Mouse (Mus musculus): ENCODE results near the gene Pank4. TPM values are rescaled to one million over a fixed set of nuclear protein-coding genes. Genes with fewer than 3 reads are reported as not detected.

Gene Pank4
- polyA plus RNA-seq, 1 experiment from 2014 or later: 30.4 TPM

DNA sequence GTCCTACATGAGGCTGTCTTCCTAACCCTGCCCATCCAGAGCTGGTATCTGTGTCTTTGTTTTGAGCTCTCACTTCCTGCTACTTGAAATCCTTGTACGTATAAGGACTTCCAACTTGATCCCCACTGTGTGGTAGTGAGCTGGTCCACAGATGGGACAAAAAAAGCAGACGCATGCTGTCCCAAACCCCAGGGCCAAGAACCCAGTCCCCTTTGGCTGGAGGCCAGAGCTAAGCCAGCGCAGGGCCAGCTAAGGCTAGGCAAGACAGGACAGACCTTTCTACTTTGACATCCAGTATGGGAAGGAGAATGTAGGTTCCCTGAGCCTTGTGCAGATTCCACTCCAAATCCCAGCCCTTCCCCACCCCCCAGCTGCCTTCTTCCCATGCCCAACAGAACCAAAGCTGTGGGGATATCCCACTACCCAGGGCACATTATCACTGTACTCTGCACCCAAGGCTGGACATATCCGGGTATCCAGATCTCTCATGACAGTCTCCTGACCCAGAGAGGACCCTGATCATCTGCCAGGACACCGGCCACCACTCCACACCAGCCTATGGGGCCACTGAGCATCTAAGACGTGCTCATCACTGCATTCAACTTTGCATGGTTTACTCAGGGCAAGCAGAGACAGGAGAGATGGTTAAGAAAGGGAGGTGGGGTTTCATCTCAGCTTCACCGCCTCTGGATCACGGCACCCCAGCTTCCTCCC lies 47.5 kb downstream of the Pank4 start:
- Histone ChIP-seq H3K36me3 (ENCODE audit: insufficient read depth, low read length) (no peaks in the 10 kb centered on the region), H3K27ac (no peak overlapping the region), H3K4me3 (replicated peaks; ENCODE audit: low read depth, low read length) (no peak overlapping the region), H3K27me3 (ENCODE audit: insufficient read depth, low read length) (no peaks in the 10 kb centered on the region), H3K4me1 (replicated peaks; ENCODE audit: insufficient read depth, low read length) (no peaks in the 10 kb centered on the region), H3K9ac (ENCODE audit: low read depth, low read length) (no peak overlapping the region), H3K4me2 (ENCODE audit: low read length) (no peak overlapping the region), H3K9me3 (replicated peaks; ENCODE audit: low read length) (no peaks in the 10 kb centered on the region)
- DNase-seq (ENCODE audit: low spot score) (no peak), ATAC-seq (replicated peaks; ENCODE audit: low FRiP score, low read depth) (no peak)
- TF ChIP-seq CTCF (IDR thresholded peaks at IDR 0.05; ENCODE audit: low read depth): no peak
- 76% methylated on average over 8 of the region's 8 CpGs for WGBS

DNA sequence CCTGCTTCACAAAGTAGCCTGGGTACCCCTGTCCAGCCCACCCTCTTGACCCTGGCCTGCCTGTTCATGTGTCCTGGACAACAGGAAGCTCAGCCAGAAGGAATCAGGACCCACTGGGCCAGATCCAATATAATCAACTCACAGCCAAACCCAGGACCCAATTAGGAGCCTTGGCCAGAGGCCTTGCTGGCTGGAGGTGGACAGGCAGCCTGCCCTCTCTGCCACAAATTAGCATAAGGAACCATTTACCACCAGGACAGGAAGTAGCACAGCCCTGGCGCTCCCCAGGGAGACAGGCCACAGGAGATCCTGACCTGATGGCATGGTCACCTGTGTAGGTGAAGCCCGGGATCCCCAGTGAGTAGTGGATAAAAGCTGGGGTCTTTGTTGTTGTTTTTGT lies 48.2 kb downstream of the Pank4 start:
- Histone ChIP-seq H3K9ac (ENCODE audit: low read depth, low read length) (no peak overlapping the region), H3K27ac (no peak overlapping the region), H3K36me3 (ENCODE audit: insufficient read depth, low read length) (no peaks in the 10 kb centered on the region), H3K4me1 (replicated peaks; ENCODE audit: insufficient read depth, low read length) (no peaks in the 10 kb centered on the region), H3K4me3 (replicated peaks; ENCODE audit: low read depth, low read length) (no peak overlapping the region), H3K9me3 (replicated peaks; ENCODE audit: low read length) (no peaks in the 10 kb centered on the region), H3K27me3 (ENCODE audit: insufficient read depth, low read length) (no peaks in the 10 kb centered on the region), H3K4me2 (ENCODE audit: low read length) (no peak overlapping the region)
- ATAC-seq (replicated peaks; ENCODE audit: low FRiP score, low read depth) (no peak), DNase-seq (ENCODE audit: low spot score) (no peak)
- WGBS: 66% methylated on average over 2 of the region's 2 CpGs
- no peak for TF ChIP-seq CTCF (IDR thresholded peaks at IDR 0.05; ENCODE audit: low read depth)

DNA sequence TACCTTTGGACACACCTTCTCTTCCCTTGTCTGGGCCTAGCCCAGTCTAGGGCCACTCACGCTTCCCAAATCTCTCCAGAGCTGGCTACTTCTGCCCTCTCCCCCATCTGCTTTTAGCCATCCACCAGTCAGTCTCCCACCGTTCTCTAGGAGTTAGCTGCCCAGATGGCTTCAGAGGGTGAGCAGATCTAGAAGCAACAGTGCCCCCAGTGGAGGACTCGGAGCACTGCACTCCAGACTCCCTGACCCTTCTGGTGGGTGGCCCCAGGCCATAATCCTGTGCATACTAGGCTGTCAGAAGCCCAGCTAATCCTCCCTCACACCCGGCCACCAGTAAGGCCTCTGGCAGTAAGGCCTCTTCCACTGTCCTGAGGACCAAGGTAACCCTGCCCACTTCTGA lies 48.9 kb downstream of the Pank4 start:
- H3K9me3 ChIP-seq (replicated peaks; ENCODE audit: low read length): no peaks in the 10 kb centered on the region
- no peak overlapping the region for H3K27ac ChIP-seq
- no peak overlapping the region for H3K4me3 ChIP-seq (replicated peaks; ENCODE audit: low read depth, low read length)
- TF ChIP-seq CTCF (IDR thresholded peaks at IDR 0.05; ENCODE audit: low read depth): peak; percentile 80
- H3K4me1 ChIP-seq (replicated peaks; ENCODE audit: insufficient read depth, low read length): no peaks in the 10 kb centered on the region
- DNase-seq (ENCODE audit: low spot score): peak; percentile 84
- ATAC-seq (replicated peaks; ENCODE audit: low FRiP score, low read depth): peak; percentile 19; the same call in 1 of the 2 replicates
- H3K4me2 ChIP-seq (ENCODE audit: low read length): no peak overlapping the region
- no peaks in the 10 kb centered on the region for H3K36me3 ChIP-seq (ENCODE audit: insufficient read depth, low read length)
- 2% methylated on average over 4 of the region's 4 CpGs for WGBS
- H3K9ac ChIP-seq (ENCODE audit: low read depth, low read length): no peak overlapping the region
- no peaks in the 10 kb centered on the region for H3K27me3 ChIP-seq (ENCODE audit: insufficient read depth, low read length)

DNA sequence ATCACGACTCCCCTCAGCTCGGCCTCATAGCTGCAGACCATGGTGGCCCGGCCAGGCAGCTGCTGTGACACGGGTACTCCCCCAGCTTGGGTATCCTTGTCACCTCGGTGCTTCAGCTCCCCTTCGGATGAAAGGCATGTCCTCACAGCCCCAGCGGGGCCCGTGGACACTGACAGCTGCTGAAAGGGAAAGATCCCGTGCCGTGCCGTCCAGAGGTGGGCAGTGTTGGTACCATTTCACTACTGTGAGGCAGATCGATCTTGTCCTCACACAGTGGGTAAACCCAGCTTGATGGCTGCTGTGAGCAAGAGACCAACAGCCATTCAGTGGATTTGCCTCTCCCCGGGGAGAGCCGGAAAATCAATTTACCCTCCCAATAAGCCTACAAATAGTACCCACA lies 50.3 kb downstream of the Pank4 start:
- no peaks in the 10 kb centered on the region for H3K9me3 ChIP-seq (replicated peaks; ENCODE audit: low read length)

DNA sequence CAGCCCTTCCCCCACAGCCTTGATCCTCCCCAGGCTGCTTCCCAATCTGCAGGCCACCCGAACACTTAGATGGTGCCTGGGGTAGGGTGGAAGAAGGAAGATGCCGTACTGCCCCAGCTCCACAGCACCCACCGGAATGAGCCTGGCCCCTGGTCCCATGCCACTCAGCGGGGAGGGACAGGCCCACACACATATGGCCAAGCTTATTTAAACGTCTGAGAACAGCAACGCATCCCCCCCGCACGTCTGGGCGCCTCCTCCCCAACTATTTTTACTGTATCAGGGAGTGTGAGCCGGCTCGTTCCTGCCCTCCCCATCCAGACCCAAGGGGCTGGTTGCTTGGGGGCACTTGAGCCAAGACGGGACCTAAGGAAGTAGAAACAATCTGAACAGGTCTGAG lies 50.9 kb downstream of the Pank4 start:
- TF ChIP-seq CTCF (IDR thresholded peaks at IDR 0.05; ENCODE audit: low read depth): no peak
- no peak for ATAC-seq (replicated peaks; ENCODE audit: low FRiP score, low read depth)
- Histone ChIP-seq H3K27ac (no peak overlapping the region), H3K4me2 (ENCODE audit: low read length) (no peak overlapping the region), H3K9me3 (replicated peaks; ENCODE audit: low read length) (no peaks in the 10 kb centered on the region), H3K4me3 (replicated peaks; ENCODE audit: low read depth, low read length) (no peak overlapping the region), H3K4me1 (replicated peaks; ENCODE audit: insufficient read depth, low read length) (no peaks in the 10 kb centered on the region), H3K36me3 (ENCODE audit: insufficient read depth, low read length) (no peaks in the 10 kb centered on the region), H3K27me3 (ENCODE audit: insufficient read depth, low read length) (no peaks in the 10 kb centered on the region), H3K9ac (ENCODE audit: low read depth, low read length) (no peak overlapping the region)
- no peak for DNase-seq (ENCODE audit: low spot score)
- 49% methylated on average over 12 of the region's 12 CpGs for WGBS

More for the DNA sequence above, 50.3 kb downstream of the Pank4 start:
- WGBS: 41% methylated on average over 14 of the region's 14 CpGs
- Histone ChIP-seq H3K27me3 (ENCODE audit: insufficient read depth, low read length) (no peaks in the 10 kb centered on the region), H3K4me2 (ENCODE audit: low read length) (no peak overlapping the region), H3K4me3 (replicated peaks; ENCODE audit: low read depth, low read length) (no peak overlapping the region), H3K9ac (ENCODE audit: low read depth, low read length) (no peak overlapping the region), H3K36me3 (ENCODE audit: insufficient read depth, low read length) (no peaks in the 10 kb centered on the region), H3K4me1 (replicated peaks; ENCODE audit: insufficient read depth, low read length) (no peaks in the 10 kb centered on the region), H3K27ac (no peak overlapping the region)
- peak; percentile 29 for DNase-seq (ENCODE audit: low spot score)
- ATAC-seq (replicated peaks; ENCODE audit: low FRiP score, low read depth): no peak
- TF ChIP-seq CTCF (IDR thresholded peaks at IDR 0.05; ENCODE audit: low read depth): no peak

DNA sequence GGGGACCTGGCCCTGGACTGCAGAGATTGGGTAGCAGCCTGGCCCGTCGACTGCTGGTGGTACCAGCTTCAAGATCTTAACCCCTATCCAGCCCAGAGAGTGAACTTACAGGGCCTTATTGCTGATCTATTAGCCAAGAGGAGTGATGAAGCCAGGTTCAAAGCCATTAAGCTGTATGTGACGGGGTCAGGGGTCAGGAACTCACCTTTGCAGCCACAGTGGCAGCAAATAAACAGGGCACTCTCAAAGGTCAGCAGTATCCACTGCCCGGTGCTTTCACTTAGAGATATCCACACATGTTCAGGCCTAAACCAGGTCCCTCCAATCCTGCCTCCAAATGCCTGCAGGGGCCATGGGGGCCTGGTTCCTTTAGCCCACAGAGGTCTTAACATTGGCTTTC lies 51.6 kb downstream of the Pank4 start:
- Histone ChIP-seq H3K27ac (no peak overlapping the region), H3K4me3 (replicated peaks; ENCODE audit: low read depth, low read length) (no peak overlapping the region), H3K36me3 (ENCODE audit: insufficient read depth, low read length) (no peaks in the 10 kb centered on the region), H3K9ac (ENCODE audit: low read depth, low read length) (no peak overlapping the region), H3K9me3 (replicated peaks; ENCODE audit: low read length) (no peaks in the 10 kb centered on the region), H3K4me1 (replicated peaks; ENCODE audit: insufficient read depth, low read length) (no peaks in the 10 kb centered on the region), H3K4me2 (ENCODE audit: low read length) (no peak overlapping the region), H3K27me3 (ENCODE audit: insufficient read depth, low read length) (no peaks in the 10 kb centered on the region)
- no peak for DNase-seq (ENCODE audit: low spot score)
- WGBS: 63% methylated on average over 4 of the region's 4 CpGs
- ATAC-seq (replicated peaks; ENCODE audit: low FRiP score, low read depth): no peak
- no peak for TF ChIP-seq CTCF (IDR thresholded peaks at IDR 0.05; ENCODE audit: low read depth)

DNA sequence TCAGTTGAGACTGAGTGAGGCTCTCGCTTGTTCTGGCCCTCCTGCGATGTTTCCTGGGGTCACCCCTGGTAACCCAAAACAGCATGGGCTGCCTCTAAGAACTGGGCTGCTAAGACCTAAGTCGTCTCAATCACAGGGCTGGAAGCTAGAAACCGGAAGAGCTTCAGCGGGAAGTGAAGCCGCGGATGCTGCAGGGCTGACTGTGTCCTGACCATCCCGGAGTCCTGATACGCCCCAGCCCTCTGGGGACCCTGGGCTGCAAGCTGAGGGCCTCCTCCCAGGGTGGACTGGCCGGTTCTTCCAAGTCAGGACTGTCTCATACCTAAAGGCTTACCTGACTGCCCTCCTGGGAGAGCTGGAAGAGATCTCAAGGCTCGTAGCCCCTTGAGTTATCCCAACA lies 52.9 kb downstream of the Pank4 start:
- 62% methylated on average over 11 of the region's 11 CpGs for WGBS
- no peak for TF ChIP-seq CTCF (IDR thresholded peaks at IDR 0.05; ENCODE audit: low read depth)
- Histone ChIP-seq H3K4me3 (replicated peaks; ENCODE audit: low read depth, low read length) (no peak overlapping the region), H3K4me2 (ENCODE audit: low read length) (no peak overlapping the region), H3K36me3 (ENCODE audit: insufficient read depth, low read length) (no peaks in the 10 kb centered on the region), H3K27ac (no peak overlapping the region), H3K4me1 (replicated peaks; ENCODE audit: insufficient read depth, low read length) (no peaks in the 10 kb centered on the region), H3K9me3 (replicated peaks; ENCODE audit: low read length) (no peaks in the 10 kb centered on the region), H3K9ac (ENCODE audit: low read depth, low read length) (no peak overlapping the region), H3K27me3 (ENCODE audit: insufficient read depth, low read length) (no peaks in the 10 kb centered on the region)
- DNase-seq (ENCODE audit: low spot score): no peak
- ATAC-seq (replicated peaks; ENCODE audit: low FRiP score, low read depth): no peak

Data from kidney, postnatal 0 days (tissue).